Comparison of ENCODE assay signal across 11 mouse cellular contexts in the genomic region with DNA sequence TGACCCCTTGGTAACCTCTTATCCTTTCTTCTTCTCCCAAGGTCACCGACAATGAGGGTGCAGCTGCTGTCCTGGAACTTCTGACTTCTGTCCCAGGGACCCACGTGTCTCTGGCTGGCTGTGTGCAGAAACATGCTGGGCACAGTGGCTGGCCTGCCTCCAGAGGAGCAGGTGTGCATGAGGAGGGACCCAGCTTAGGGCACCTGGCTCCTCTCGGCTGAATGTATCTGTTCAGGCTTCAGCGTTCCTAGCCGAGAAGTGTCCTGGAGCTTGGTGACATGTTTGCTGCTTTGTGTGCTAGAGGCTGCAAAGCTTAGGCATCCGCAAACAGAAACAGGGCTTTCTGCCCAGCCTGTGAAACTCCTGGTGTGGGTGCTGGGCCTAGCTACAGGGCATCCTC. TPM values are rescaled to one million over a fixed set of nuclear protein-coding genes. Genes with fewer than 3 reads are reported as not detected.
A peak's percentile ranks its signal among the peaks of the same experiment; 100 is the strongest.
DNase-seq lines count a peak whose midpoint lies in the region; ATAC-seq and TF ChIP-seq lines count a peak whose summit lies in the region.
"Had no signal": no experiment of that assay in that cellular context is flagged by ENCODE, and none has a peak within 500 bp of the region (broad histone marks: within the 10 kb centered on the region; RNA-seq: fewer than 3 reads in every experiment).

No protein-coding gene starts in this region.

- H3K27me3 ChIP-seq in liver, adult 2 months (ENCODE audit: control insufficient read depth, insufficient read depth, low read length): no peaks in the 10 kb centered on the region
- no peaks in the 10 kb centered on the region for H3K27me3 ChIP-seq in liver, embryonic 11.5 days (replicated peaks; ENCODE audit: control insufficient read depth, insufficient read depth, low read length)
- no peaks in the 10 kb centered on the region for H3K27me3 ChIP-seq in myocyte (ENCODE audit: control insufficient read depth, insufficient read depth, insufficient read length)

- H3K4me2 ChIP-seq in liver, embryonic 11.5 days: no peak overlapping the region
- H3K4me2 ChIP-seq in myocyte (ENCODE audit: low read depth): peak overlapping the region; percentile 27

- H3K79me2 ChIP-seq in liver, adult 2 months (ENCODE audit: control insufficient read depth, insufficient read depth, low read length): no peaks in the 10 kb centered on the region
- no peaks in the 10 kb centered on the region for H3K79me2 ChIP-seq in myocyte (ENCODE audit: control insufficient read depth, insufficient read depth)

- H3ac ChIP-seq in myocyte (ENCODE audit: control insufficient read depth, insufficient read length): no peak overlapping the region

- TF ChIP-seq POLR2A in liver, adult 2 months (IDR thresholded peaks at IDR 0.05; ENCODE audit: extremely low read depth, insufficient read depth, low read length): no peak
- no peak for TF ChIP-seq POLR2A in myocyte (IDR thresholded peaks at IDR 0.05; ENCODE audit: insufficient read length, low read depth)

- H3K36me3 ChIP-seq in liver, adult 2 months (ENCODE audit: control insufficient read depth, insufficient read depth, low read length): no peaks in the 10 kb centered on the region
- no peaks in the 10 kb centered on the region for H3K36me3 ChIP-seq in liver, embryonic 11.5 days (ENCODE audit: control insufficient read depth, insufficient read depth, low read length)
- peaks cover 4% of the 10 kb centered on the region for H3K36me3 ChIP-seq in myocyte (ENCODE audit: control insufficient read depth, insufficient read depth)

- WGBS in liver, adult 2 months: 47% methylated on average over 6 of the region's 6 CpGs
- WGBS in liver, embryonic 11.5 days: 81% methylated on average over 6 of the region's 6 CpGs

- DNase-seq in heart, adult 11 months: peak; percentile 95
- DNase-seq in heart, adult 8-10 months (ENCODE audit: low spot score): no peak
- peak; percentile 7 for DNase-seq in liver, adult 2 months (ENCODE audit: extremely low read depth, low read depth, low spot score)
- no peak for DNase-seq in liver, embryonic 11.5 days (ENCODE audit: low spot score)
- DNase-seq in cerebellum, postnatal 10 days: peak; percentile 78 to 80
- DNase-seq in left cerebral cortex, postnatal 14 days (ENCODE audit: low spot score in 2 of 2): no peak
- no peak for DNase-seq in left cerebral cortex, postnatal 25 days (ENCODE audit: low spot score in 2 of 2)
- DNase-seq: right cerebral cortex, postnatal 4 days had no signal

- ATAC-seq in liver, embryonic 11.5 days (replicated peaks; ENCODE audit: low FRiP score): no peak
- ATAC-seq: liver, postnatal 0 days had no signal

- H3K9me3 ChIP-seq in liver, embryonic 11.5 days (ENCODE audit: control insufficient read depth, low read length): no peaks in the 10 kb centered on the region

- 0 out of 2 replicates have a peak, but pooled peaks cover 4% of the 10 kb centered on the region for H3K4me1 ChIP-seq in liver, adult 2 months (ENCODE audit: control insufficient read depth, insufficient read depth, low read length)
- H3K4me1 ChIP-seq in liver, embryonic 11.5 days (replicated peaks; ENCODE audit: control insufficient read depth, insufficient read depth, low read length): no peaks in the 10 kb centered on the region

- intact Hi-C loops in left cerebral cortex, postnatal 14 days (cut with DNase I): no loop called here
- intact Hi-C loops in left cerebral cortex, postnatal 25 days (cut with DNase I): no loop called here

- no peak overlapping the region for H3K4me3 ChIP-seq in liver, adult 2 months (ENCODE audit: insufficient read depth, low read depth, low read length)
- no peak overlapping the region for H3K4me3 ChIP-seq in liver, embryonic 11.5 days (ENCODE audit: low read depth, low read length)
- H3K4me3 ChIP-seq in myocyte: no peak overlapping the region

- no peak for TF ChIP-seq CTCF in liver, adult 2 months (IDR thresholded peaks at IDR 0.05; ENCODE audit: low read depth, low read length)

- H3K9ac ChIP-seq in liver, adult 2 months (ENCODE audit: low read depth, low read length): no peak overlapping the region
- no peak overlapping the region for H3K9ac ChIP-seq in liver, embryonic 11.5 days (ENCODE audit: low read depth, low read length)
- H3K9ac ChIP-seq: liver, postnatal 0 days had no signal

- H3K27ac ChIP-seq in liver, adult 2 months (replicated peaks; ENCODE audit: insufficient read depth, low read depth, low read length): no peak overlapping the region
- no peak overlapping the region for H3K27ac ChIP-seq in liver, embryonic 11.5 days (ENCODE audit: low read depth, low read length)
- H3K27ac ChIP-seq: kidney, postnatal 0 days had no signal

TF ChIP-seq in myocyte, 11 proteins besides CTCF, POLR2A, EP300 and RAD21:
- TF ChIP-seq MYOG (IDR thresholded peaks at IDR 0.05; ENCODE audit: control insufficient read depth in 1 of 3, insufficient read depth in 1 of 3, insufficient read length in 2 of 3, low read depth in 2 of 3) (peak; percentile 22 to 85 (median 82)), MYOD1 (IDR thresholded peaks at IDR 0.05; ENCODE audit: control insufficient read depth in 1 of 3, insufficient read length in 2 of 3, low read depth in 2 of 3) (peak in 2 of 3 experiments; percentile 82 to 86), TCF12 (IDR thresholded peaks at IDR 0.05; ENCODE audit: insufficient read depth, poor library complexity, severe bottlenecking) (no peak), USF1 (IDR thresholded peaks at IDR 0.05; ENCODE audit: low read depth) (no peak)

RNA-seq across cellular contexts. Expression of a gene that starts 18.1 kb away (rescaled TPM):
- 10 to 100 TPM in 2 of 4 experiments, 1 to 10 TPM in 2; 8.1 to 12.5 (median 10.0) TPM for total RNA-seq in heart, adult 8-10 months (2022)
- total RNA-seq in liver, adult 2 months (2014; rRNA removed): 0.65 and 0.74 TPM in 2 replicates
- 2.1 TPM in 2 replicates for polyA plus RNA-seq in liver, adult 2 months (2012; rRNA removed)
- polyA plus RNA-seq in liver, embryonic 11.5 days (2014; fragmentation: Nextera tagmentation; extraction: Ambion mirVana): 3.3 and 3.5 TPM in 2 replicates
- polyA plus RNA-seq in myocyte (2012; fragmentation: generic; extraction: Trizol): 9.6 TPM
- total RNA-seq in left cerebral cortex, postnatal 14 days (2021): 10 to 100 TPM; 10.4 to 10.9 TPM
- total RNA-seq in left cerebral cortex, postnatal 25 days (2021): 10 to 100 TPM; 10.5 to 11.9 TPM

RNA-seq across cellular contexts. Expression of a gene that starts 53.3 kb away (rescaled TPM):
- under 1 TPM; 0.41 to 0.92 (median 0.43) TPM for total RNA-seq in heart, adult 8-10 months (2022)
- 0.18 and 0.27 TPM in 2 replicates for total RNA-seq in liver, adult 2 months (2014; rRNA removed)
- polyA plus RNA-seq in liver, adult 2 months (2012; rRNA removed): 0.21 and 0.39 TPM in 2 replicates
- polyA plus RNA-seq in liver, embryonic 11.5 days (2014; fragmentation: Nextera tagmentation; extraction: Ambion mirVana): 0.19 TPM in 1 of 2 replicates, not detected in the other
- 1.0 TPM for polyA plus RNA-seq in myocyte (2012; fragmentation: generic; extraction: Trizol)
- 100 to 1,000 TPM; 129 to 146 TPM for total RNA-seq in left cerebral cortex, postnatal 14 days (2021)
- 100 to 1,000 TPM; 161 to 176 TPM for total RNA-seq in left cerebral cortex, postnatal 25 days (2021)
- polyA plus RNA-seq: liver, postnatal 0 days had no signal

RNA-seq across cellular contexts. Expression of a gene that starts 53.6 kb away (rescaled TPM):
- total RNA-seq in heart, adult 8-10 months (2022): 10 to 100 TPM; 15.6 to 18.8 (median 16.4) TPM
- total RNA-seq in liver, adult 2 months (2014; rRNA removed): 0.20 and 0.28 TPM in 2 replicates
- 0.61 and 1.1 TPM in 2 replicates for polyA plus RNA-seq in liver, adult 2 months (2012; rRNA removed)
- polyA plus RNA-seq in liver, embryonic 11.5 days (2014; fragmentation: Nextera tagmentation; extraction: Ambion mirVana): 2.2 and 2.6 TPM in 2 replicates
- 7.9 TPM for polyA plus RNA-seq in myocyte (2012; fragmentation: generic; extraction: Trizol)
- 1 to 10 TPM; 5.9 to 6.0 TPM for total RNA-seq in left cerebral cortex, postnatal 14 days (2021)
- 1 to 10 TPM; 5.5 to 6.4 TPM for total RNA-seq in left cerebral cortex, postnatal 25 days (2021)

Comparison
In these comparisons a context has a peak if more than half of its experiments do, and no peak if none do; other contexts are left out.
1. DNase-seq: peak in heart, adult 11 months (single experiment), liver, adult 2 months (single experiment) and cerebellum, postnatal 10 days (2 of 2); none in heart, adult 8-10 months (single experiment), liver, embryonic 11.5 days (single experiment), left cerebral cortex, postnatal 14 days (0 of 2) and left cerebral cortex, postnatal 25 days (0 of 2).
2. RNA of a gene that starts 53.3 kb away (total RNA-seq): 161 to 176 TPM in left cerebral cortex, postnatal 25 days and 129 to 146 TPM in left cerebral cortex, postnatal 14 days; 0.41 to 0.92 TPM in heart, adult 8-10 months and 0.18 to 0.27 TPM in liver, adult 2 months; every median in the first group is over 10 times any median in the second.